Mouse (Mus musculus) lung, embryonic 15.5 days (tissue): ENCODE measurements around the gene Il17f. TPM values are rescaled to one million over a fixed set of nuclear protein-coding genes. Genes with fewer than 3 reads are reported as not detected.

Experiments used
- ATAC-seq: fragments of 200-750 bp; cut with Nextera tagmentation; 2 replicates; pipeline ENCODE4 v1.8.0; 2017; ENCODE audit warnings: moderate number of reproducible peaks, borderline replicate concordance; ENCODE audit not compliant: low FRiP score, low TSS enrichment; ENCODE audit errors: extremely low read depth
- H3K27ac ChIP-seq: fragments of 300-500 bp; sonication (generic); 2 replicates; pipeline ENCODE4 v1.5.1; 2015; ENCODE audit warnings: moderate library complexity, mild to moderate bottlenecking, inconsistent platforms
- H3K27me3 ChIP-seq: fragments of 300-500 bp; sonication (generic); 2 replicates; pipeline ENCODE4 v1.6.1; 2015; ENCODE audit warnings: inconsistent platforms
- H3K36me3 ChIP-seq: fragments of 300-500 bp; sonication (generic); 2 replicates; pipeline ENCODE4 v1.6.1; 2015; ENCODE audit warnings: inconsistent platforms
- H3K4me1 ChIP-seq: fragments of 300-500 bp; sonication (generic); 2 replicates; pipeline ENCODE4 v1.6.1; 2015; ENCODE audit warnings: inconsistent platforms
- H3K4me2 ChIP-seq: fragments of 300-500 bp; sonication (generic); 2 replicates; pipeline ENCODE4 v1.6.1; 2015; ENCODE audit warnings: inconsistent platforms, mild to moderate bottlenecking, moderate library complexity
- H3K4me3 ChIP-seq: fragments of 300-500 bp; sonication (generic); 2 replicates; pipeline ENCODE4 v1.5.1; 2015; ENCODE audit warnings: mild to moderate bottlenecking, inconsistent platforms
- H3K9ac ChIP-seq: fragments of 300-500 bp; sonication (generic); 2 replicates; pipeline ENCODE4 v1.6.1; 2015; ENCODE audit warnings: inconsistent platforms
- H3K9me3 ChIP-seq: fragments of 300-500 bp; sonication (generic); 2 replicates; pipeline ENCODE4 v1.6.1; 2016; ENCODE audit warnings: inconsistent platforms
- WGBS: fragments of 180-500 bp; shearing (Covaris S2); methylation state at CpG from one replicate; pipeline ENCODE4 v1.1.7; 2015; 5-methylcytosine and 5-hydroxymethylcytosine counted together
- polyA plus RNA-seq: library from polyadenylated mRNA; unstranded; fragments of >200 nt; fragmentation: Nextera tagmentation; extraction: Ambion mirVana; gene quantifications from 2 replicates; pipeline ENCODE4 v1.2.1, GENCODE M21; 2015

Gene Il17f
- polyA plus RNA-seq, 1 experiment from 2014 or later, result not detected

- peak overlapping the region; percentile 70; the same call in 1 of the 2 replicates for H3K4me2 ChIP-seq
Observed at GRCm38 (mm10) chr1:20817596-20817995, 27.2 kb upstream of the Il17f start.

DNA sequence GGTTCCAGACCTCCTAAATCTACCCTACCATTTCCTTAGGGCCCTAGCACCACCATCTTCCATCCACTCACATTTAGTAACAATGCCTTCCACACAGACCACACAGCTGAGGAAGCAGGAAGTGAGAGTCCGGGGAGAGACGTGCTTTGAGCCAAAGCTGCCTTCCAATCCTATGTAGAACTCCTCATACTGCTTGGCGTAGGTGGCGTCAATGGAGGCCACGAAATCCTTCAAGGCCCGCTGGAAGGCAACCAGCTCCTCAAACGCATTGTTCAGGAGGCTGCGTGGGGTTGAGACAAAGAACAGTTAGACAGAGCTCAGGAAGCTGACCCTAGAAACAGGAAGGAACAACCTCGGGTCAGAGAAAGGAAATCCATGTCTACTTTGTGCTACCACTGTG lies 26.8 kb upstream of the Il17f start:
- Histone ChIP-seq H3K4me2 (no peak overlapping the region), H3K4me1 (peaks cover 10% of the 10 kb centered on the region), H3K36me3 (peaks cover 54% of the 10 kb centered on the region), H3K4me3 (no peak overlapping the region), H3K27ac (0 out of 2 replicates have a peak overlapping the region, but pooled peaks have one; percentile 15), H3K9ac (no peak overlapping the region), H3K27me3 (no peaks in the 10 kb centered on the region), H3K9me3 (no peaks in the 10 kb centered on the region)
- 75% methylated on average over 9 of the region's 9 CpGs for WGBS
- no peak for ATAC-seq

More at GRCm38 (mm10) chr1:20817596-20817995, 27.2 kb upstream of the Il17f start:
- peaks cover 10% of the 10 kb centered on the region for H3K4me1 ChIP-seq
- no peak for ATAC-seq
- no peak overlapping the region for H3K4me3 ChIP-seq
- WGBS, result 88% methylated on average over 12 of the region's 12 CpGs
- H3K27ac ChIP-seq, result 0 out of 2 replicates have a peak overlapping the region, but pooled peaks have one; percentile 15
- no peaks in the 10 kb centered on the region for H3K9me3 ChIP-seq
- no peak overlapping the region for H3K9ac ChIP-seq
- H3K27me3 ChIP-seq, result no peaks in the 10 kb centered on the region
- peaks cover 50% of the 10 kb centered on the region for H3K36me3 ChIP-seq

DNA sequence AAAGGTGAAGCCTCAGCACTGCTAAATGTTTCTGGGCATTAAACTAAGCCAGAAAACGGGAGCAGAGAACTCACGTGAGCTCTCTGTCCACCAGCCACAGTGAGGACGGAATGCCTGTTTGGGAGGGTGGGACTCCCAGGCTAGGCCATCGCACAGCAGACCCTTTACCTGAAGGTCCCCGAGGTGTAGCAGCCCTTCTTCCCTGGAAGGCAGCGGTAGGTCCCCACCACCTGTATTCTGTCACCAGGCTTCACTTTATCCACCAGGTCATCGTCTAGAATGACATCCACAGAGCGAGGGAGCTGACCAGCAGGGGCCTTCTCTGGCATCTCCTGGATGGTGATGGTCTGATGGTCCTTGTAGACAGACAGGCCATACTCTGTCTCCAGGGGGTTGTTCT lies 24.1 kb upstream of the Il17f start:
- Histone ChIP-seq H3K9me3 (no peaks in the 10 kb centered on the region), H3K27ac (no peak overlapping the region), H3K36me3 (peaks cover 80% of the 10 kb centered on the region), H3K27me3 (no peaks in the 10 kb centered on the region), H3K4me3 (no peak overlapping the region), H3K4me1 (peaks cover 10% of the 10 kb centered on the region), H3K9ac (no peak overlapping the region), H3K4me2 (no peak overlapping the region)
- 88% methylated on average over 8 of the region's 8 CpGs for WGBS
- ATAC-seq, result no peak

- H3K9me3 ChIP-seq, result no peaks in the 10 kb centered on the region
- peaks cover 88% of the 10 kb centered on the region for H3K36me3 ChIP-seq
- H3K27ac ChIP-seq, result no peak overlapping the region
- H3K27me3 ChIP-seq, result no peaks in the 10 kb centered on the region
- H3K9ac ChIP-seq, result no peak overlapping the region
- H3K4me3 ChIP-seq, result no peak overlapping the region
- WGBS, result 90% methylated on average over 10 of the region's 10 CpGs
- no peak overlapping the region for H3K4me2 ChIP-seq
- no peak for ATAC-seq
- H3K4me1 ChIP-seq, result no peaks in the 10 kb centered on the region
Observed at GRCm38 (mm10) chr1:20804526-20804925, 14.1 kb upstream of the Il17f start.

DNA sequence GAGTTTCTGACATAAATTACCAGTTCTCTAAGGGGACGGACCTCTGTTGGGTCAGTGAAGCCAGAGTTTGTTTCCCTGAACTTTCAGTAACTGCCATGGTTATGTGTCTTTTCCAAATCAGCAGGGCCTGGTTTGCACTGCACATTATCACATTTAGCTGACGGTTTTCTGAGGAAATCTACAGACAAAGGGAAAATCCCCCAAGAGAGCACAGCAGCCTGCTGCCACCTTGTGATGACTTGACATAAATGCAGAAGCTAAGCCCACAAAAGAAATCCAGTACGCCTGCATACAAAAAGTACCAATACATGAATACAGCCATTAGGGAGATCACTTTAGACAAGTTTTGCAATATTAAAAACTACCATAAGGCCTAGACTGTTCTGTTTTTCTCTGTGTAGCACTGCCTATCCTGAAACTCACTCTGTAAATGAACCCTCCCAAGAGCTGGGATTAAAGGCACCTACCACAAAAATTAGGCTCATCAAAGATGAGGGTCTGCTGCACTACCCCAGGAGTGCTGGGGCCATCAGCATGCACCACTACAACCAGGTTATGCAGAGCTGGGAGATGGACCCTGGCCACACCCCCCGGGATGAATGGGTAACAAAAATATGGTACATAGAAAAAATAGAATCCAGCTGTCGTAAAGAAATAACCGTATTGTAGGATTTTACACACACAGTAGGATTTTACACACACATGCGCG lies 11.4 kb upstream of the Il17f start:
- 78% methylated on average over 8 of the region's 8 CpGs for WGBS
- Histone ChIP-seq H3K27ac (no peak overlapping the region), H3K27me3 (no peaks in the 10 kb centered on the region), H3K4me3 (no peak overlapping the region), H3K9ac (no peak overlapping the region), H3K4me1 (no peaks in the 10 kb centered on the region), H3K9me3 (no peaks in the 10 kb centered on the region), H3K4me2 (no peak overlapping the region), H3K36me3 (peaks cover 64% of the 10 kb centered on the region)
- ATAC-seq, result no peak

DNA sequence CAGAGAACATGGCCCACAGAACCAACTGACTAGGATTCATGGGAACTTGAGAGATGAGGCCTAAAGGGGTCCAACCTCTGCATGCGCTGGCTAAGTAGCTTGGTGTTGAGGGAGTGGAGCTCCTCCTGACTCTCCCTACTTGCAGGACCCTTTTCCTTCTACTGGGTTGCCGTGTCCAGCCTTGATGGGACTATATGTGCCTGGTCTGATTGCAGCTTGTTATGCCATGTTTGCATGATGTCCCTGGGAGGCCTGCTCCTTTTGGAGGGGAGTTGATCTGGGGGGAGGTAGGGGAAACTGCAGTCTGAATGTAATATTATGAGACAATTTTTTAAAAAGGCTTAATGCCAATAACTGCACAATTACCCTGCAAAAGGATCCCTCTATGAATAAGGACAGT lies 10.9 kb upstream of the Il17f start:
- Histone ChIP-seq H3K9ac (no peak overlapping the region), H3K9me3 (no peaks in the 10 kb centered on the region), H3K36me3 (peaks cover 59% of the 10 kb centered on the region), H3K27ac (no peak overlapping the region), H3K4me1 (no peaks in the 10 kb centered on the region), H3K4me2 (no peak overlapping the region), H3K27me3 (no peaks in the 10 kb centered on the region), H3K4me3 (no peak overlapping the region)
- WGBS, result 89% methylated on average over 2 of the region's 2 CpGs
- no peak for ATAC-seq

DNA sequence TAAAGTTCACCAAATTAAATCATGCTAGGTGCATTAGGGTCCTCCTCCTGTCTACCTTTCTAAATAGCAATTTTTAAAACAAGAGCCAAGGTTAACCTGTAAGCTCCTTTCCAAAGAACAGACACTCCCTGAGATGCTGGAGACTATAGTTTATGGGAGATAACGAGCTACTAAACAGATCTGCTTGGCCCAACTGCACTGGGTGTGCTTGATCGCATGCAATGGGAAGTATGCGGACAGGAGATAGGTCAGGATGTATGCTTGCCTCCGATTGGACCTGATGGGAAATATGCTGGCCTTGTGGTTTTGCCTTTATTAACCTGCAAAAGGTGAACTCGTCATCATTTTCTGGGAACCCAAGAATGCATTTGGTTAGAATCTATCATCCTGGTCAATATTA lies 4.8 kb upstream of the Il17f start:
- Histone ChIP-seq H3K4me2 (no peak overlapping the region), H3K4me1 (no peaks in the 10 kb centered on the region), H3K27ac (no peak overlapping the region), H3K9me3 (no peaks in the 10 kb centered on the region), H3K36me3 (peaks cover 9% of the 10 kb centered on the region), H3K9ac (no peak overlapping the region), H3K27me3 (no peaks in the 10 kb centered on the region), H3K4me3 (no peak overlapping the region)
- 86% methylated on average over 5 of the region's 5 CpGs for WGBS
- no peak for ATAC-seq

- ATAC-seq, result no peak
- H3K9me3 ChIP-seq, result no peaks in the 10 kb centered on the region
- no peak overlapping the region for H3K9ac ChIP-seq
- H3K4me2 ChIP-seq, result no peak overlapping the region
- H3K27me3 ChIP-seq, result no peaks in the 10 kb centered on the region
- H3K4me3 ChIP-seq, result no peak overlapping the region
- H3K27ac ChIP-seq, result no peak overlapping the region
- 84% methylated on average over 4 of the region's 4 CpGs for WGBS
- H3K36me3 ChIP-seq, result peaks cover 5% of the 10 kb centered on the region
- no peaks in the 10 kb centered on the region for H3K4me1 ChIP-seq
Observed at GRCm38 (mm10) chr1:20794760-20795159, 4.3 kb upstream of the Il17f start.

GRCm38 (mm10) chr1:20791414-20791813 lies 997 bp upstream of the Il17f start:
- 61% methylated on average over 7 of the region's 7 CpGs for whole genome bisulfite sequencing

DNA sequence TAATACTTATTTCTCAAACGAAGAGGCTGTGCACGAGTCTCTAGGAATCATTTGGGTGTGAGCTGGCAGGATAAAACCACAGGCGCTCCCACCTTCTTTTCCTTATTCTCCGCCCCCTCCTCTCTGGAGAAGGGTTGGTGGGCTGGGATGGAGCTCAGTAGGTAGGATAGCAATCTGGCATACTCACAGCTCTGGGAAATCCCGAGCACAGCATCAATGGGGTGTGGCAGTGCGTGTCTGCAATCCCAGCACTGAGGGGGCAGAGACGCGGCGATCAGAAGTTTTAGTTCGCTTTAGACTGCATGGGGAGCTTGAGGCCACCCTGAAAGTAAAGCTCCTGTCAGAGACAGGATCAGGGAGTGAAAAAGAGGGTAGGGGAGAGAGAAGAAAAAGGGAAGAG lies 2.0 kb downstream of the Il17f start:
- H3K27ac ChIP-seq, result no peak overlapping the region
- ATAC-seq, result no peak
- H3K4me3 ChIP-seq, result no peak overlapping the region
- H3K4me2 ChIP-seq, result no peak overlapping the region
- H3K9ac ChIP-seq, result no peak overlapping the region
- no peaks in the 10 kb centered on the region for H3K36me3 ChIP-seq
- WGBS, result 47% methylated on average over 10 of the region's 10 CpGs
- no peaks in the 10 kb centered on the region for H3K4me1 ChIP-seq
- no peaks in the 10 kb centered on the region for H3K9me3 ChIP-seq
- no peaks in the 10 kb centered on the region for H3K27me3 ChIP-seq

More at GRCm38 (mm10) chr1:20791414-20791813, 997 bp upstream of the Il17f start:
- ATAC-seq, result no peak
- H3K4me3 ChIP-seq, result no peak overlapping the region
- H3K9ac ChIP-seq, result no peak overlapping the region
- H3K9me3 ChIP-seq, result no peaks in the 10 kb centered on the region
- no peak overlapping the region for H3K27ac ChIP-seq
- no peaks in the 10 kb centered on the region for H3K27me3 ChIP-seq
- no peaks in the 10 kb centered on the region for H3K4me1 ChIP-seq
- H3K36me3 ChIP-seq, result no peaks in the 10 kb centered on the region
- no peak overlapping the region for H3K4me2 ChIP-seq

DNA sequence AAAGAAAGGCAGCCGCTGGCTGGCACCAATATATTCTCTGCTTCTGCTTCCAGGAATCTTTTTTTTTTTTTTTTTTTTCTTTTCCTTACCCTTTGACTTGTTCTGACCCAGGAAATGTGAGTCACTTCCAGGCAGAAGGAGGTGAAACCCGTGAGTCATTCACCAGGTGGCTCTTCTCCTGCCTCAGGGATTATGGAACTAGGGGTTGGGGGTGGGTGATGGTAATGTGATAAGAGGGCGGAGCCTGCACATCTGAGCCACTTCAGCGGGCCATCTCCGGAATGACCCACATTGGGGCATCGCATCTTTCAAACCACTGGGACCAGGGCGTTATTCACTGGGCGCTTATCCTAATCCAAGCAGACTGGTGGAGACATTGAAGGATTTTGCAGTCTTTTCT lies 3.4 kb downstream of the Il17f start:
- H3K36me3 ChIP-seq, result no peaks in the 10 kb centered on the region
- no peak overlapping the region for H3K4me2 ChIP-seq
- no peaks in the 10 kb centered on the region for H3K9me3 ChIP-seq
- no peak overlapping the region for H3K27ac ChIP-seq
- no peak overlapping the region for H3K4me3 ChIP-seq
- WGBS, result 29% methylated on average over 8 of the region's 8 CpGs
- no peak overlapping the region for H3K9ac ChIP-seq
- no peaks in the 10 kb centered on the region for H3K4me1 ChIP-seq
- H3K27me3 ChIP-seq, result no peaks in the 10 kb centered on the region
- no peak for ATAC-seq

GRCm38 (mm10) chr1:20778366-20778765 lies 12.1 kb downstream of the Il17f start:
- 66% methylated on average over 2 of the region's 2 CpGs for WGBS
- Histone ChIP-seq H3K4me2 (no peak overlapping the region), H3K27ac (no peak overlapping the region), H3K4me3 (no peak overlapping the region), H3K9ac (no peak overlapping the region), H3K36me3 (no peaks in the 10 kb centered on the region), H3K27me3 (no peaks in the 10 kb centered on the region), H3K9me3 (no peaks in the 10 kb centered on the region), H3K4me1 (no peaks in the 10 kb centered on the region)
- no peak for ATAC-seq
